13 mouse cellular contexts compared by ENCODE assay signal in genomic region chr12:111745274-111745673, GRCm38 (mm10). TPM values are rescaled to one million over a fixed set of nuclear protein-coding genes. Genes with fewer than 3 reads are reported as not detected.
DNase-seq lines count a peak whose midpoint lies in the region; ATAC-seq and TF ChIP-seq lines count a peak whose summit lies in the region.
"Had no signal": no experiment of that assay in that cellular context is flagged by ENCODE, and none has a peak within 500 bp of the region (broad histone marks: within the 10 kb centered on the region; RNA-seq: fewer than 3 reads in every experiment).

No protein-coding gene starts in this region.

- H3K79me2 ChIP-seq in MEL (ENCODE audit: control insufficient read depth, insufficient read depth, low read length, poor library complexity) = no peaks in the 10 kb centered on the region
- H3K79me2 ChIP-seq in myocyte (ENCODE audit: control insufficient read depth, insufficient read depth) = no peaks in the 10 kb centered on the region

- no peak for DNase-seq in gastrocnemius, adult 2 months
- DNase-seq in gastrocnemius, postnatal 36 days = no peak
- DNase-seq in hindbrain, embryonic 14.5 days (ENCODE audit: low spot score) = no peak
- DNase-seq in MEL (ENCODE audit: low read depth, low spot score) = peak; percentile 56
- no peak for DNase-seq in frontal cortex, adult 2 months (ENCODE audit: extremely low spot score in 1 of 2, low spot score in 1 of 2)
- no peak for DNase-seq in hindbrain, embryonic 10.5 days (ENCODE audit: low spot score)
- DNase-seq: gastrocnemius, postnatal 14 days; thymus, postnatal 14 days had no signal

- no peak overlapping the region for H3ac ChIP-seq in myocyte (ENCODE audit: control insufficient read depth, insufficient read length)

- ATAC-seq in hindbrain, embryonic 15.5 days (ENCODE audit: low FRiP score, low read depth) = peak; percentile 19; the same call in 1 of the 2 replicates
- no peak for ATAC-seq in hindbrain, embryonic 14.5 days (ENCODE audit: low FRiP score)
- ATAC-seq: Patski had no signal

- H3K4me2 ChIP-seq in hindbrain, embryonic 15.5 days = no peak overlapping the region
- no peak overlapping the region for H3K4me2 ChIP-seq in hindbrain, embryonic 14.5 days (replicated peaks)
- peak overlapping the region; percentile 65 for H3K4me2 ChIP-seq in myocyte (ENCODE audit: low read depth)
- H3K4me2 ChIP-seq: hindbrain, embryonic 12.5 days had no signal

- intact Hi-C loops in gastrocnemius, adult 2 months (cut with DNase I) = loop anchor here (10.0 kb wide), 1 partner anchor 210 kb away; no protein-coding TSS in a partner anchor
- intact Hi-C loops in gastrocnemius, postnatal 36 days (cut with DNase I) = no loop called here

- peaks cover 7% of the 10 kb centered on the region for H3K4me1 ChIP-seq in hindbrain, embryonic 15.5 days (replicated peaks)
- H3K4me1 ChIP-seq in hindbrain, embryonic 14.5 days (replicated peaks; ENCODE audit: control insufficient read depth, insufficient read depth, low read length) = 0 out of 2 replicates have a peak, but pooled peaks cover 3% of the 10 kb centered on the region
- peaks cover 14 to 31% of the 10 kb centered on the region in 2 experiments for H3K4me1 ChIP-seq in MEL (ENCODE audit: control insufficient read depth in 1 of 2, insufficient read depth in 2 of 2, low read length in 2 of 2)
- H3K4me1 ChIP-seq in hindbrain, embryonic 10.5 days (replicated peaks) = peaks cover 9% of the 10 kb centered on the region

- H3K9me3 ChIP-seq in hindbrain, embryonic 15.5 days = no peaks in the 10 kb centered on the region
- no peaks in the 10 kb centered on the region for H3K9me3 ChIP-seq in hindbrain, embryonic 14.5 days (ENCODE audit: control insufficient read depth, low read length)
- no peaks in the 10 kb centered on the region for H3K9me3 ChIP-seq in MEL (replicated peaks; ENCODE audit: insufficient read depth, low read length)
- no peaks in the 10 kb centered on the region for H3K9me3 ChIP-seq in hindbrain, embryonic 10.5 days
- H3K9me3 ChIP-seq: hindbrain, embryonic 12.5 days; liver, embryonic 12.5 days had no signal

- H3K27me3 ChIP-seq in hindbrain, embryonic 15.5 days = no peaks in the 10 kb centered on the region
- no peaks in the 10 kb centered on the region for H3K27me3 ChIP-seq in hindbrain, embryonic 14.5 days (ENCODE audit: control insufficient read depth, insufficient read depth, low read length)
- no peaks in the 10 kb centered on the region for H3K27me3 ChIP-seq in MEL (ENCODE audit: control insufficient read depth in 1 of 2, insufficient read depth in 2 of 2, low read length in 2 of 2)
- no peaks in the 10 kb centered on the region for H3K27me3 ChIP-seq in myocyte (ENCODE audit: control insufficient read depth, insufficient read depth, insufficient read length)
- H3K27me3 ChIP-seq in hindbrain, embryonic 10.5 days (ENCODE audit: insufficient read depth, poor library complexity, severe bottlenecking) = no peaks in the 10 kb centered on the region
- H3K27me3 ChIP-seq: hindbrain, embryonic 12.5 days; liver, embryonic 12.5 days; Patski had no signal

- 75% methylated on average over 6 of the region's 6 CpGs for WGBS in hindbrain, embryonic 15.5 days
- 70% methylated on average over 6 of the region's 6 CpGs for WGBS in hindbrain, embryonic 14.5 days
- 76% methylated on average over 6 of the region's 6 CpGs for WGBS in hindbrain, embryonic 10.5 days

- TF ChIP-seq RAD21 in MEL (IDR thresholded peaks at IDR 0.05; ENCODE audit: low read depth, low read length) = no peak

- no peak overlapping the region for H3K4me3 ChIP-seq in gastrocnemius, adult 2 months
- no peak overlapping the region for H3K4me3 ChIP-seq in hindbrain, embryonic 15.5 days
- H3K4me3 ChIP-seq in hindbrain, embryonic 14.5 days (replicated peaks; ENCODE audit: low read length) = no peak overlapping the region
- H3K4me3 ChIP-seq in MEL (ENCODE audit: control insufficient read depth in 1 of 2, insufficient read depth in 1 of 2, low read depth in 2 of 2, low read length in 2 of 2) = no peak overlapping the region
- no peak overlapping the region for H3K4me3 ChIP-seq in myocyte
- no peak overlapping the region for H3K4me3 ChIP-seq in hindbrain, embryonic 10.5 days
- H3K4me3 ChIP-seq: hindbrain, embryonic 12.5 days; liver, embryonic 12.5 days had no signal

- H3K36me3 ChIP-seq in hindbrain, embryonic 15.5 days = no peaks in the 10 kb centered on the region
- no peaks in the 10 kb centered on the region for H3K36me3 ChIP-seq in hindbrain, embryonic 14.5 days (replicated peaks; ENCODE audit: control insufficient read depth, insufficient read depth)
- H3K36me3 ChIP-seq in MEL (ENCODE audit: control insufficient read depth in 1 of 2, insufficient read depth in 2 of 2, low read length in 2 of 2) = peaks cover 0 to 13% of the 10 kb centered on the region in 2 experiments; a peak in 2 of 4 replicates
- H3K36me3 ChIP-seq in myocyte (ENCODE audit: control insufficient read depth, insufficient read depth) = no peaks in the 10 kb centered on the region
- no peaks in the 10 kb centered on the region for H3K36me3 ChIP-seq in hindbrain, embryonic 10.5 days
- H3K36me3 ChIP-seq: hindbrain, embryonic 12.5 days; liver, embryonic 12.5 days had no signal

- TF ChIP-seq POLR2A in MEL (IDR thresholded peaks at IDR 0.05; ENCODE audit: control insufficient read depth in 1 of 2, insufficient read depth in 1 of 2, low read depth in 1 of 2, low read length in 2 of 2, poor library complexity in 1 of 2) (no peak), myocyte (IDR thresholded peaks at IDR 0.05; ENCODE audit: insufficient read length, low read depth) (no peak)

- H3K27ac ChIP-seq in gastrocnemius, adult 2 months = peak overlapping the region; percentile 73
- no peak overlapping the region for H3K27ac ChIP-seq in hindbrain, embryonic 15.5 days (replicated peaks)
- H3K27ac ChIP-seq in hindbrain, embryonic 14.5 days = no peak overlapping the region
- H3K27ac ChIP-seq in MEL (ENCODE audit: control insufficient read depth, low read depth, low read length) = peak overlapping the region; percentile 56
- no peak overlapping the region for H3K27ac ChIP-seq in hindbrain, embryonic 10.5 days
- H3K27ac ChIP-seq: hindbrain, embryonic 12.5 days had no signal

- TF ChIP-seq EP300 in MEL (IDR thresholded peaks at IDR 0.05; ENCODE audit: low read depth in 1 of 2, low read length in 2 of 2) = no peak

- no peak overlapping the region for H3K9ac ChIP-seq in hindbrain, embryonic 15.5 days
- H3K9ac ChIP-seq in hindbrain, embryonic 14.5 days = no peak overlapping the region
- H3K9ac ChIP-seq in MEL (ENCODE audit: control insufficient read depth, low read depth, low read length, poor library complexity, severe bottlenecking) = peak overlapping the region; percentile 8; the same call in 1 of the 2 replicates
- H3K9ac ChIP-seq: hindbrain, embryonic 12.5 days; liver, embryonic 12.5 days had no signal

- no peak for TF ChIP-seq CTCF in gastrocnemius, adult 2 months (IDR thresholded peaks at IDR 0.05)
- no peak for TF ChIP-seq CTCF in MEL (IDR thresholded peaks at IDR 0.05 in 2 of 3, conservative IDR thresholded peaks at IDR 0.05 in 1 of 3; ENCODE audit: control insufficient read depth in 1 of 3, insufficient read depth in 1 of 3, low read depth in 2 of 3, low read length in 3 of 3, poor library complexity in 1 of 3, severe bottlenecking in 1 of 3)

TF ChIP-seq in MEL, 35 proteins besides CTCF, POLR2A, EP300 and RAD21 (continues in another document):
- peak; percentile 70; the same call in 1 of the 2 replicates for TF ChIP-seq BHLHE40 (IDR thresholded peaks at IDR 0.05; ENCODE audit: borderline replicate concordance, low read depth, low read length)

TF ChIP-seq in myocyte, 11 proteins besides CTCF, POLR2A, EP300 and RAD21 (continues in another document):
- TF ChIP-seq TCF12 (IDR thresholded peaks at IDR 0.05; ENCODE audit: insufficient read depth, poor library complexity, severe bottlenecking) (no peak), MAX (IDR thresholded peaks at IDR 0.05; ENCODE audit: low read depth) (no peak)

RNA-seq across cellular contexts. Expression of gene Klc1, which starts 13.4 kb away (rescaled TPM):
- 10 to 100 TPM; 61.5 to 75.9 TPM for total RNA-seq in gastrocnemius, adult 2 months (2021)
- 10 to 100 TPM; 55.2 to 59.3 TPM for total RNA-seq in gastrocnemius, postnatal 36 days (2021)
- polyA plus RNA-seq in hindbrain, embryonic 15.5 days (2015; fragmentation: Nextera tagmentation; extraction: Ambion mirVana) = 578 and 629 TPM in 2 replicates
- 586 and 635 TPM in 2 replicates for polyA plus RNA-seq in hindbrain, embryonic 14.5 days (2014; fragmentation: Nextera tagmentation; extraction: Ambion mirVana)
- 29.1 and 30.7 TPM in 2 replicates for total RNA-seq in MEL (2012; rRNA removed)
- 10 to 100 TPM in 1 of 2 experiments, not detected in 1; 60.4 TPM for polyA plus RNA-seq in MEL (2012; ENCODE audit: insufficient read depth in 1 of 2, insufficient read length in 2 of 2, low read depth in 1 of 2, low replicate concordance in 2 of 2, missing spikeins in 1 of 2)
- polyA plus RNA-seq in myocyte (2012; fragmentation: generic; extraction: Trizol) = 252 TPM
- 916 and 954 TPM in 2 replicates for polyA plus RNA-seq in frontal cortex, adult 2 months (2012; rRNA removed)
- polyA plus RNA-seq in hindbrain, embryonic 10.5 days (2016; fragmentation: Nextera tagmentation; extraction: Ambion mirVana) = 192 and 303 TPM in 2 replicates

RNA-seq across cellular contexts. Expression of gene Apopt1, which starts 32.2 kb away (rescaled TPM):
- 10 to 100 TPM; 37.4 to 46.7 TPM for total RNA-seq in gastrocnemius, adult 2 months (2021)
- 10 to 100 TPM; 34.9 to 38.0 TPM for total RNA-seq in gastrocnemius, postnatal 36 days (2021)
- polyA plus RNA-seq in hindbrain, embryonic 15.5 days (2015; fragmentation: Nextera tagmentation; extraction: Ambion mirVana) = 50.7 and 52.9 TPM in 2 replicates
- polyA plus RNA-seq in hindbrain, embryonic 14.5 days (2014; fragmentation: Nextera tagmentation; extraction: Ambion mirVana) = 48.2 and 61.4 TPM in 2 replicates
- 19.3 and 25.7 TPM in 2 replicates for total RNA-seq in MEL (2012; rRNA removed)
- polyA plus RNA-seq in MEL (2012; ENCODE audit: insufficient read depth in 1 of 2, insufficient read length in 2 of 2, low read depth in 1 of 2, low replicate concordance in 2 of 2, missing spikeins in 1 of 2) (10 to 100 TPM in 1 of 2 experiments, not detected in 1; 46.5 TPM), myocyte (2012; fragmentation: generic; extraction: Trizol) (54.6 TPM)
- 50.6 and 53.8 TPM in 2 replicates for polyA plus RNA-seq in frontal cortex, adult 2 months (2012; rRNA removed)
- 55.3 and 59.2 TPM in 2 replicates for polyA plus RNA-seq in hindbrain, embryonic 10.5 days (2016; fragmentation: Nextera tagmentation; extraction: Ambion mirVana)

RNA-seq across cellular contexts. Expression of gene Bag5, which starts 32.2 kb away (rescaled TPM):
- 10 to 100 TPM; 14.7 to 19.2 TPM for total RNA-seq in gastrocnemius, adult 2 months (2021)
- total RNA-seq in gastrocnemius, postnatal 36 days (2021) = 10 to 100 TPM; 12.4 to 13.5 TPM
- polyA plus RNA-seq in hindbrain, embryonic 15.5 days (2015; fragmentation: Nextera tagmentation; extraction: Ambion mirVana) = 65.1 and 67.8 TPM in 2 replicates
- 65.5 and 71.6 TPM in 2 replicates for polyA plus RNA-seq in hindbrain, embryonic 14.5 days (2014; fragmentation: Nextera tagmentation; extraction: Ambion mirVana)
- 33.3 and 38.0 TPM in 2 replicates for total RNA-seq in MEL (2012; rRNA removed)
- polyA plus RNA-seq in MEL (2012; ENCODE audit: insufficient read depth in 1 of 2, insufficient read length in 2 of 2, low read depth in 1 of 2, low replicate concordance in 2 of 2, missing spikeins in 1 of 2) (10 to 100 TPM in 1 of 2 experiments, not detected in 1; 24.0 TPM), myocyte (2012; fragmentation: generic; extraction: Trizol) (20.3 TPM)
- polyA plus RNA-seq in frontal cortex, adult 2 months (2012; rRNA removed) = 54.7 and 55.0 TPM in 2 replicates
- 53.5 and 53.6 TPM in 2 replicates for polyA plus RNA-seq in hindbrain, embryonic 10.5 days (2016; fragmentation: Nextera tagmentation; extraction: Ambion mirVana)

Comparison
In these comparisons a context has a peak if more than half of its experiments do, and no peak if none do; other contexts are left out.
1. H3K27ac ChIP-seq: peak in gastrocnemius, adult 2 months (single experiment) and MEL (single experiment); none in hindbrain, embryonic 15.5 days (single experiment), hindbrain, embryonic 14.5 days (single experiment) and hindbrain, embryonic 10.5 days (single experiment).